Mouse (Mus musculus) spleen, adult 2 months (tissue): ENCODE measurements at regions not wholly inside any gene's neighbourhood (a gene's known extent, or its start where the extent isn't known, plus 50 kb on each side); places are given as distances from the start of the nearest gene placed in this dataset.

Experiments used
- DNase-seq, 2 experiments: peaks; one replicate each; pipeline versions ENCODE4 v3.0.0 to v3.0.0-alpha.2; 2012 to 2021; ENCODE audit warnings: low spot score in 2 of 2, low read depth in 1 of 2
- H3K27ac ChIP-seq: fragments of 200-500 bp; 2 replicates; pipeline ENCODE4 v1.5.1; 2012; ENCODE audit warnings: low read length, inconsistent platforms; ENCODE audit not compliant: insufficient read depth
- H3K27me3 ChIP-seq: fragments of 200-500 bp; 2 replicates; pipeline ENCODE4 v1.6.1; 2012; ENCODE audit warnings: mild to moderate bottlenecking, moderate library complexity, low read length, inconsistent platforms; ENCODE audit not compliant: control insufficient read depth, insufficient read depth
- H3K36me3 ChIP-seq: fragments of 200-500 bp; 2 replicates; pipeline ENCODE4 v1.6.1; 2012; ENCODE audit warnings: mild to moderate bottlenecking, low read length, inconsistent platforms; ENCODE audit not compliant: control insufficient read depth, insufficient read depth
- H3K4me1 ChIP-seq: fragments of 200-500 bp; 2 replicates; pipeline ENCODE4 v1.6.1; 2011; ENCODE audit warnings: inconsistent platforms; ENCODE audit not compliant: control insufficient read depth, insufficient read depth, insufficient read length
- H3K4me3 ChIP-seq: fragments of 200-500 bp; 2 replicates; pipeline ENCODE4 v1.5.1; 2011; ENCODE audit warnings: mild to moderate bottlenecking, inconsistent platforms; ENCODE audit not compliant: insufficient read depth, insufficient read length; ENCODE audit errors: extremely low read depth
- CTCF ChIP-seq: fragments of 200-500 bp; IDR thresholded peaks from 2 replicates; pipeline ENCODE4 v1.5.1; 2011; ENCODE audit warnings: mild to moderate bottlenecking, inconsistent platforms; ENCODE audit not compliant: insufficient read depth, insufficient read length, insufficient replicate concordance; ENCODE audit errors: extremely low read depth
- POLR2A ChIP-seq: fragments of 200-500 bp; IDR thresholded peaks from 2 replicates; pipeline ENCODE4 v1.6.1; 2011; ENCODE audit warnings: low read depth, low read length, inconsistent platforms
- WGBS: fragments of 180-500 bp; shearing (Covaris S2); methylation state at CpG from one replicate; pipeline ENCODE4 v1.1.7; 2018; 5-methylcytosine and 5-hydroxymethylcytosine counted together

- no peak for TF ChIP-seq POLR2A
- TF ChIP-seq CTCF = no peak
- no peak for DNase-seq
- Histone ChIP-seq H3K4me1 (no peaks in the 10 kb centered on the region), H3K27ac (no peak overlapping the region), H3K36me3 (no peaks in the 10 kb centered on the region), H3K4me3 (no peak overlapping the region), H3K27me3 (no peaks in the 10 kb centered on the region)
- WGBS = 89% methylated on average over 2 of the region's 2 CpGs
Measured at GRCm38 (mm10) chr9:33571990-33572389, 913.7 kb upstream of the Kirrel3 start.

GRCm38 (mm10) chr9:33611511-33611910, 874.2 kb upstream of the Kirrel3 start:
- H3K36me3 ChIP-seq = no peaks in the 10 kb centered on the region
- H3K27me3 ChIP-seq = no peaks in the 10 kb centered on the region
- H3K4me1 ChIP-seq = no peaks in the 10 kb centered on the region
- 70% methylated on average over 1 of the region's 1 CpGs for WGBS
- TF ChIP-seq CTCF (no peak), POLR2A (no peak)
- H3K27ac ChIP-seq = no peak overlapping the region
- no peak for DNase-seq
- H3K4me3 ChIP-seq = no peak overlapping the region

GRCm38 (mm10) chr9:33624378-33624777, 861.3 kb upstream of the Kirrel3 start:
- no peak overlapping the region for H3K27ac ChIP-seq
- WGBS = 79% methylated on average over 1 of the region's 1 CpGs
- DNase-seq = no peak
- no peak overlapping the region for H3K4me3 ChIP-seq
- H3K36me3 ChIP-seq = no peaks in the 10 kb centered on the region
- H3K27me3 ChIP-seq = no peaks in the 10 kb centered on the region
- no peaks in the 10 kb centered on the region for H3K4me1 ChIP-seq
- no peak for TF ChIP-seq POLR2A
- no peak for TF ChIP-seq CTCF

- H3K27me3 ChIP-seq = no peaks in the 10 kb centered on the region
- H3K36me3 ChIP-seq = no peaks in the 10 kb centered on the region
- 81% methylated on average over 6 of the region's 6 CpGs for WGBS
- no peak overlapping the region for H3K4me3 ChIP-seq
- DNase-seq = no peak
- H3K27ac ChIP-seq = no peak overlapping the region
- TF ChIP-seq POLR2A = no peak
- TF ChIP-seq CTCF = no peak
- H3K4me1 ChIP-seq = no peaks in the 10 kb centered on the region
Measured at GRCm38 (mm10) chr9:33629731-33630473, 855.8 kb upstream of the Kirrel3 start.

- H3K4me1 ChIP-seq = no peaks in the 10 kb centered on the region
- no peak for DNase-seq
- TF ChIP-seq CTCF (no peak), POLR2A (no peak)
- no peaks in the 10 kb centered on the region for H3K36me3 ChIP-seq
- no peak overlapping the region for H3K4me3 ChIP-seq
- no peak overlapping the region for H3K27ac ChIP-seq
- H3K27me3 ChIP-seq = no peaks in the 10 kb centered on the region
- WGBS = 86% methylated on average over 5 of the region's 5 CpGs
Measured at GRCm38 (mm10) chr9:33662978-33663377, 822.7 kb upstream of the Kirrel3 start.

- DNase-seq = no peak
- Histone ChIP-seq H3K4me3 (no peak overlapping the region), H3K27me3 (no peaks in the 10 kb centered on the region), H3K27ac (no peak overlapping the region), H3K4me1 (no peaks in the 10 kb centered on the region), H3K36me3 (no peaks in the 10 kb centered on the region)
- TF ChIP-seq CTCF = no peak
- TF ChIP-seq POLR2A = no peak
- 50% methylated on average over 1 of the region's 1 CpGs for WGBS
Measured at GRCm38 (mm10) chr9:33681129-33681528, 804.6 kb upstream of the Kirrel3 start.

GRCm38 (mm10) chr9:33691731-33692130, 794.0 kb upstream of the Kirrel3 start:
- 84% methylated on average over 4 of the region's 4 CpGs for WGBS
- H3K4me3 ChIP-seq = no peak overlapping the region
- no peaks in the 10 kb centered on the region for H3K27me3 ChIP-seq
- H3K27ac ChIP-seq = no peak overlapping the region
- H3K36me3 ChIP-seq = no peaks in the 10 kb centered on the region
- TF ChIP-seq POLR2A = no peak
- no peak for TF ChIP-seq CTCF
- no peaks in the 10 kb centered on the region for H3K4me1 ChIP-seq
- no peak for DNase-seq
